Mouse (Mus musculus): Measurements from ENCODE around the gene Gm4302. TPM values are rescaled to one million over a fixed set of nuclear protein-coding genes. Genes with fewer than 3 reads are reported as not detected.

Gm4302 gene
- polyA plus RNA-seq, 1 experiment from 2014 or later: not detected

Other genes with a start within 250 kb of the Gm4302 start
- gene Gm4301, start 5.2 kb upstream of the Gm4302 start, polyA plus RNA-seq (2015; fragmentation: Nextera tagmentation; extraction: Ambion mirVana): not detected in 2 replicates
- not detected in 2 replicates for gene Gm4303, start 5.1 kb downstream of the Gm4302 start, polyA plus RNA-seq (2015; fragmentation: Nextera tagmentation; extraction: Ambion mirVana)
- gene Gm4305, start 10.3 kb downstream of the Gm4302 start, polyA plus RNA-seq (2015; fragmentation: Nextera tagmentation; extraction: Ambion mirVana): not detected in 2 replicates
- not detected in 2 replicates for gene Gm4307, start 20.5 kb downstream of the Gm4302 start, polyA plus RNA-seq (2015; fragmentation: Nextera tagmentation; extraction: Ambion mirVana)
- gene Gm4312, start 41.7 kb downstream of the Gm4302 start, polyA plus RNA-seq (2015; fragmentation: Nextera tagmentation; extraction: Ambion mirVana): not detected in 2 replicates
- gene Tmtc3, start 146.5 kb downstream of the Gm4302 start, polyA plus RNA-seq (2015; fragmentation: Nextera tagmentation; extraction: Ambion mirVana): 23.8 and 25.8 TPM in 2 replicates
- gene Cep290, start 146.7 kb downstream of the Gm4302 start, polyA plus RNA-seq (2015; fragmentation: Nextera tagmentation; extraction: Ambion mirVana): 4.4 and 6.1 TPM in 2 replicates
- gene 4930430F08Rik, start 249.6 kb downstream of the Gm4302 start, polyA plus RNA-seq (2015; fragmentation: Nextera tagmentation; extraction: Ambion mirVana): 8.9 and 10.5 TPM in 2 replicates
- not detected in 2 replicates for gene 1700017N19Rik, start 249.6 kb downstream of the Gm4302 start, polyA plus RNA-seq (2015; fragmentation: Nextera tagmentation; extraction: Ambion mirVana)

All from kidney, embryonic 16.5 days (tissue).